Mouse (Mus musculus): ENCODE results near the gene Gm3248. TPM values are rescaled to one million over a fixed set of nuclear protein-coding genes. Genes with fewer than 3 reads are reported as not detected.
"Not testable (repeated sequence)": the region's sequence is repeated elsewhere in the genome, so short reads cannot be mapped to it uniquely, and the experiment has no call there.

The Gm3248 gene
- polyA plus RNA-seq (2014; fragmentation: Nextera tagmentation; extraction: Ambion mirVana), result 0.64 and 1.0 TPM in 2 replicates

DNA sequence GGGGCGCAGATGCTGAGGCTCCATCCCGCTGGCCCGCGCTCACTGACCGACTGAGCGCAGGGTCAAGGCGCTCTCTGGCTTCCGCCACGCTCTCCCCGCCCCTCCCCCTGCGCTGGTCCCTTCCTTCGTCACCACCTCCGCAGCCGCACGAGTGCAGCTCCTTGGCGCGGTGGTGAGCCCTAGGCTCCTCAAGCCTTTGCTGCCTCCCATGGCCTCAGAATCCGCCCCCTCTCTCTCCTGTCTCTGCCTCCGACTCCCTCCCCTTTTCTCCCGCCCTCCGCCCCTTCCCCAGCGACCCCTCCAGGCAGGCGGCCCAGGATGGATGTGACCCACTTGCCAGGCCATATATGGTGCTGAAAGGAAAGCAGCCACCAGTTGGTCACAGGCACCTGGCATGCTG, at the start of gene Gm3248:
Gene Gm3248, minus strand, starts transcription at position 111 of the 400 bp plus-strand sequence.
- peak; percentile 60 for DNase-seq (ENCODE audit: low spot score)
- 1% methylated on average over 12 of the region's 23 CpGs for WGBS
- H3K9ac ChIP-seq (ENCODE audit: low read length); H3K4me1 ChIP-seq (replicated peaks; ENCODE audit: control insufficient read depth, insufficient read depth, low read length); H3K9me3 ChIP-seq (ENCODE audit: control insufficient read depth, low read length); H3K27me3 ChIP-seq (replicated peaks; ENCODE audit: control insufficient read depth, insufficient read depth, low read length); ATAC-seq (replicated peaks; ENCODE audit: low FRiP score, low TSS enrichment, low read depth); H3K36me3 ChIP-seq (ENCODE audit: control insufficient read depth, insufficient read depth, low read length); H3K27ac ChIP-seq (ENCODE audit: low read depth): not testable (repeated sequence)
- H3K4me2 ChIP-seq (ENCODE audit: low read length), result peak within 1 kb of the TSS; percentile 58
- H3K4me3 ChIP-seq (ENCODE audit: low read depth, low read length), result peak within 1 kb of the TSS; percentile 37

DNA sequence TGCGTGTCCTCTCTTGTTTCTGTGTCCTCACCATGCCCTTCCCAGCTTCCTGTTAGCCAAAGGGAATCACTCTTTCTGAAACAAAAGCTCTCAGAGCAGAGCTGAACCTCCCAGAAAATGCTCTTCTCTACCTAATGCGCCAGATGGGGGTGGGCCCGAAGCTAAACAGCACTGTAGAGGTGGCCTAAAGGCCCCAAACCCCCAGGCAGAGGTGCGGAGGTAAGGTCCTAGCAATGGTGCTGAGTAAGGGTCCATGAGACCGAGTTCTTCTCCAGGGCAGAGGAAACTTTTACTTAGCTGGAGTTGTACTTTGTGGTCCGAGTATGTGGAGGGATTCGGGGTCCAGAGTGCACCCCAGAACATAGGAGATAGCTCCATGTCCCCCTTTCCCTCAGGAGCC, 25.6 kb upstream of the Gm3248 start:
- H3K4me2 ChIP-seq (ENCODE audit: low read length); H3K4me3 ChIP-seq (ENCODE audit: low read depth, low read length); H3K9ac ChIP-seq (ENCODE audit: low read length); H3K9me3 ChIP-seq (ENCODE audit: control insufficient read depth, low read length); H3K27me3 ChIP-seq (replicated peaks; ENCODE audit: control insufficient read depth, insufficient read depth, low read length); ATAC-seq (replicated peaks; ENCODE audit: low FRiP score, low TSS enrichment, low read depth); H3K27ac ChIP-seq (ENCODE audit: low read depth); H3K36me3 ChIP-seq (ENCODE audit: control insufficient read depth, insufficient read depth, low read length); H3K4me1 ChIP-seq (replicated peaks; ENCODE audit: control insufficient read depth, insufficient read depth, low read length); DNase-seq (ENCODE audit: low spot score): not testable (repeated sequence)
- WGBS, result 78% methylated on average over 3 of the region's 7 CpGs

DNA sequence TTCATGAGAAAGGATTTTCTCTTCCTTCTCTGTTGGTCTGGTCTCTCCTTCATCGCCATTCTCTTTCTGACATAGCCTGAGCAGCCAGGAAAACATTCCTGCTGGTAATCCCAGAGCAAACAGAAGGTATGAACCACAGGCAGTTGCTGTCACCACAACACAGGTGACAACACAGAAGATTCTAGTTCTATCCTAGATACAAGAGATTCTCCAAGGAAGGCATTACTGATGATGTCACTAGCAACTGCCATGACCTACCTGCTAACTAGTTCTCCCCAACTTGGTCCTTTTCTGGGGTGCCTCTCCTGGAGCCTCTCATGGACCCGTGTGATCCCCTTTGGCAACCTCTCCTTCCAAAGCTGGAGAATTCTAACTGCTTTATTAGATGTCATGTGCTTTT, 17.5 kb upstream of the Gm3248 start, which contains the start of gene Gm3453:
Gene Gm3453, minus strand, starts transcription at position 101 of the 400 bp plus-strand sequence.
- not testable (repeated sequence) for H3K27ac ChIP-seq (ENCODE audit: low read depth); H3K9ac ChIP-seq (ENCODE audit: low read length); ATAC-seq (replicated peaks; ENCODE audit: low FRiP score, low TSS enrichment, low read depth); H3K9me3 ChIP-seq (ENCODE audit: control insufficient read depth, low read length); H3K36me3 ChIP-seq (ENCODE audit: control insufficient read depth, insufficient read depth, low read length); H3K4me3 ChIP-seq (ENCODE audit: low read depth, low read length); H3K4me2 ChIP-seq (ENCODE audit: low read length); H3K4me1 ChIP-seq (replicated peaks; ENCODE audit: control insufficient read depth, insufficient read depth, low read length); H3K27me3 ChIP-seq (replicated peaks; ENCODE audit: control insufficient read depth, insufficient read depth, low read length); DNase-seq (ENCODE audit: low spot score)
- WGBS, result 50% methylated on average over 2 of the region's 2 CpGs

DNA sequence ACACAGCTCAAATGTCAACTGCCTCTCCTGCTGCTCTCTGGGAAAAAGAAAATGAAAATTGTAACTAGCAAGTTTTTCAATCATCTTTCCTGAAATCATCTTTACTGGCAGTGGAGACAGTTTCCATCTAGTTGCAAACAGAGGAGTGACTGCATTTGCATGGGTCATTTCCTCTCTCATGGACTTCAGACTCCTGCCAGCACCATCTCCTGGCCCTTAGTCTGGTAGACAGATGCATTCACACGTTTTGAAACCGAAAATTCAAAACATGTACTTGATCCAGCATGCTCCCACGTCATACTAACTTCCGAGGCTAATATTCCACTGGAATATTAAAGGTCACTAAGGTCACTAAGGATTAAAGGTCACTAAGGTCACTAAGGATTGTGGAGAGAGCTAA, 896 bp upstream of the Gm3248 start:
- not testable (repeated sequence) for ATAC-seq (replicated peaks; ENCODE audit: low FRiP score, low TSS enrichment, low read depth); H3K27ac ChIP-seq (ENCODE audit: low read depth); H3K36me3 ChIP-seq (ENCODE audit: control insufficient read depth, insufficient read depth, low read length); H3K9ac ChIP-seq (ENCODE audit: low read length); DNase-seq (ENCODE audit: low spot score); H3K9me3 ChIP-seq (ENCODE audit: control insufficient read depth, low read length); H3K27me3 ChIP-seq (replicated peaks; ENCODE audit: control insufficient read depth, insufficient read depth, low read length); H3K4me3 ChIP-seq (ENCODE audit: low read depth, low read length); H3K4me2 ChIP-seq (ENCODE audit: low read length); H3K4me1 ChIP-seq (replicated peaks; ENCODE audit: control insufficient read depth, insufficient read depth, low read length)
- WGBS, result 37% methylated on average over 4 of the region's 4 CpGs

DNA sequence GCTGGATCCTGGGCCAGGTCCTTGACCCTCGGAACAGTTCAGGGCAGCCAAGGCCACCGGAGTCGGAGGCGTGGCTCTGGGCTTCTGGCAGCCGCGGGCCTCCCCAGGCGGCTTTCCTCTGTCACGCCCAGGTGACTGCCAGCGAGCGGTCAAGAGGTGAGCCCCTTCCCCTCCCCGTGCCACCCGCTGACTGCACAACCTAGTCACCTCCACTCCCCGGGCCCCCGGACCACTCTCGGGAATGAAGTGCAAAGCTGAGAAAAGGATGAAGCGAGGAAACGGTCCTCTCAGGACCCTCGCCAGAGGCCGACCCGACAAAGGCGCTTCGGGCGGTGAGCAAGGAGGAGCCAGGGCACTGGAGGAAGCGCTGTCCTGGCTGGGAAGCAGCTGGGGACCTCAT, 443 bp downstream of the Gm3248 start:
- DNase-seq (ENCODE audit: low spot score), result peak; percentile 65
- not testable (repeated sequence) for H3K27me3 ChIP-seq (replicated peaks; ENCODE audit: control insufficient read depth, insufficient read depth, low read length); H3K9me3 ChIP-seq (ENCODE audit: control insufficient read depth, low read length); H3K9ac ChIP-seq (ENCODE audit: low read length); H3K4me1 ChIP-seq (replicated peaks; ENCODE audit: control insufficient read depth, insufficient read depth, low read length); ATAC-seq (replicated peaks; ENCODE audit: low FRiP score, low TSS enrichment, low read depth); H3K36me3 ChIP-seq (ENCODE audit: control insufficient read depth, insufficient read depth, low read length); H3K27ac ChIP-seq (ENCODE audit: low read depth)
- Histone ChIP-seq H3K4me2 (ENCODE audit: low read length) (peak overlapping the region; percentile 58), H3K4me3 (ENCODE audit: low read depth, low read length) (peak overlapping the region; percentile 37)
- under 1% methylated on average over 20 of the region's 24 CpGs for WGBS

DNA sequence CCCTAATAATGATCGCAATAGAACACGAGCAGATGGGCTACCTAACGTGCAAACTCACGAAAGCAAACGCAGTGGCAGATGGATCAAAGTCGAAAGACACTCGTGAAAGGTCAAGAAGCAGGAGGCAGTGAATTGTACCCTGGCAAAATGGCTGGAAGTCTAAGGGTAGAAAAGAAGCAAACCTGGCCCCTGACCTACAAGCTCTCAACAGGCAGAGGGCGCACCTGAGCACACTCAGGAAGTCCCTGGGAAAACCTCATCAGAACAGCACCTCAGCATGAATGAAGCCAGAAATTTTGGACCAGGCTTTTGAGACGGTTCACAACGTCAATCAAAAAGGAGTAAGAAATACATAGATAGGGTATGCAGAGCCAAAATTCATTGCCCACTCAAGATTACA, 1.1 kb downstream of the Gm3248 start:
- 0% methylated on average over 3 of the region's 10 CpGs for WGBS

DNA sequence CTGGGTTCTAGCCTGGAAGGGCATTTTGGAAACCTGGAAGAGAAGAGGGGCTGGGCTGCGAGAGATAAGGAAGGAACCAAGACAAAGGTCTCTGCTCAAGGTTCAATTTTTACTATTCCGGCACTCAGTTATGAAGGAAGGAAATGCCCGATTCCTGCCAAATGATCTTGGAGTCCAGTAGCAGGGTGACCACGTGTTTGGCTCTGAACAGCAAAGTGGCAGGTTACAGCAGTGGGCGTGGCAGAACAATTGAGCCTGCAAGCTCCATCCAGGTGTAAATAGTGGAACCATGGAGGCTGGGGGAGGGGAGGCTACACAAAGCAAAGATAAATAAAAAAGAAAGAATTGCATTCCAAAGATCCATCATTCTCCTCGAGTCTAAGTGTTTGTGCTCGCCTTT, 38.3 kb downstream of the Gm3248 start:
- not testable (repeated sequence) for H3K4me2 ChIP-seq (ENCODE audit: low read length); H3K27me3 ChIP-seq (replicated peaks; ENCODE audit: control insufficient read depth, insufficient read depth, low read length); H3K9me3 ChIP-seq (ENCODE audit: control insufficient read depth, low read length); H3K27ac ChIP-seq (ENCODE audit: low read depth); H3K36me3 ChIP-seq (ENCODE audit: control insufficient read depth, insufficient read depth, low read length); DNase-seq (ENCODE audit: low spot score); H3K9ac ChIP-seq (ENCODE audit: low read length); H3K4me3 ChIP-seq (ENCODE audit: low read depth, low read length); ATAC-seq (replicated peaks; ENCODE audit: low FRiP score, low TSS enrichment, low read depth); H3K4me1 ChIP-seq (replicated peaks; ENCODE audit: control insufficient read depth, insufficient read depth, low read length)
- WGBS, result 72% methylated on average over 7 of the region's 7 CpGs

More for the DNA sequence above, 1.1 kb downstream of the Gm3248 start:
- H3K36me3 ChIP-seq (ENCODE audit: control insufficient read depth, insufficient read depth, low read length); H3K4me2 ChIP-seq (ENCODE audit: low read length); H3K9ac ChIP-seq (ENCODE audit: low read length); H3K4me1 ChIP-seq (replicated peaks; ENCODE audit: control insufficient read depth, insufficient read depth, low read length); H3K9me3 ChIP-seq (ENCODE audit: control insufficient read depth, low read length); H3K4me3 ChIP-seq (ENCODE audit: low read depth, low read length); H3K27me3 ChIP-seq (replicated peaks; ENCODE audit: control insufficient read depth, insufficient read depth, low read length); DNase-seq (ENCODE audit: low spot score); H3K27ac ChIP-seq (ENCODE audit: low read depth); ATAC-seq (replicated peaks; ENCODE audit: low FRiP score, low TSS enrichment, low read depth): not testable (repeated sequence)

DNA sequence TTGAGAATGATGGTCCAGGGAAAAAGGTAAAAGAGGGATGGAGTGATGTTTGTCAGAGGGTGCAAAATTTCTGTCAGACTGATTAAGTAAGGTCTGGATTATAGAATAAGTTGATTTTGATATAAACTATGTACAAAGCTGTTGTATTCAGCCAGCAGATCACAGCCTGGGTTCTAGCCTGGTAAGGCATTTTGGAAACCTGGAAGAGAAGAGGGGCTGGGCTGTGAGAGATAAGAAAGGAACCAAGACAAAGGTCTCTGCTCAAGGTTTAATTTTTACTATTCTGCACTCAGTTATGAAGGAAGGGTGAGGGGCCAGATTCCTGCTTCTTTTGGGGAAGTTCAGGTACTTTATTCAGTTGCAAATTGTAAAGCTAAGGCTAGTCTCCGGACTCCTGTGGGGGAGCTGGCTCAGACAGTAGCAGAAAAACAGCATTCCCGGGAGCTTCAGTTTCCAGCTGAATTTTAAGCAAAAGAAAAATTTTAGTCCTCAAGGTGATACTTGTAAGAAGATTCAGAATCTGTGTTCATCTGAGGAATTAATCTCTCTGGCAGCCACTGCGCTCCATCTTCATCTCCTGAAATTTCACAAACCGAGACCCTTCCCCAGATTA, 43.1 kb downstream of the Gm3248 start:
- H3K4me1 ChIP-seq (replicated peaks; ENCODE audit: control insufficient read depth, insufficient read depth, low read length); H3K9ac ChIP-seq (ENCODE audit: low read length); H3K27me3 ChIP-seq (replicated peaks; ENCODE audit: control insufficient read depth, insufficient read depth, low read length); ATAC-seq (replicated peaks; ENCODE audit: low FRiP score, low TSS enrichment, low read depth); H3K4me2 ChIP-seq (ENCODE audit: low read length); H3K36me3 ChIP-seq (ENCODE audit: control insufficient read depth, insufficient read depth, low read length); DNase-seq (ENCODE audit: low spot score); H3K27ac ChIP-seq (ENCODE audit: low read depth); H3K9me3 ChIP-seq (ENCODE audit: control insufficient read depth, low read length); H3K4me3 ChIP-seq (ENCODE audit: low read depth, low read length): not testable (repeated sequence)
- 73% methylated on average over 4 of the region's 4 CpGs for WGBS

DNA sequence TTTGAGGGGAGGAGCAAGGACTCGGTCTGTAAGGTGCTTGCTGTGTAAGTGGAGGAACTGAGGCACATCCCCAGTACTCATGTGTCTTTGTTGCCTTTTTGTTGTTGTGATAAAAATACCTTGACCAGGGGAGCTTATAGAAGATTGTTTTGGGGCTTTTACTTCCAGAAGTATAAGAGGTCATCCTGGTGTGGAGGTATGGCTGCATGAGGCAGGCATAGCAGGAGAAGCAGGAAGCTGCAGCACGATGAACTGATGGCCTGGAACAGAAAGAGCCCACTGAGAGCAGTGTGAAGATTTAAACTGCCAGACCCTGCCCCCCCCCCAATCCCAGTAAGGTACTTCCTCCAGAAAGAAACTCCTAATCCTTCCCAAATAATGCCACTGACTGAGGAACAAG, 47.8 kb downstream of the Gm3248 start:
- not testable (repeated sequence) for H3K4me1 ChIP-seq (replicated peaks; ENCODE audit: control insufficient read depth, insufficient read depth, low read length); DNase-seq (ENCODE audit: low spot score); H3K4me3 ChIP-seq (ENCODE audit: low read depth, low read length); H3K4me2 ChIP-seq (ENCODE audit: low read length); H3K9me3 ChIP-seq (ENCODE audit: control insufficient read depth, low read length); H3K36me3 ChIP-seq (ENCODE audit: control insufficient read depth, insufficient read depth, low read length); ATAC-seq (replicated peaks; ENCODE audit: low FRiP score, low TSS enrichment, low read depth); H3K9ac ChIP-seq (ENCODE audit: low read length); H3K27ac ChIP-seq (ENCODE audit: low read depth); H3K27me3 ChIP-seq (replicated peaks; ENCODE audit: control insufficient read depth, insufficient read depth, low read length)
- WGBS, result 87% methylated on average over 2 of the region's 2 CpGs

Measured in intestine, embryonic 14.5 days (tissue).